ENCODE assay signal across 9 mouse cellular contexts in genomic region chr2:131128211-131128610, GRCm38 (mm10). TPM values are rescaled to one million over a fixed set of nuclear protein-coding genes. Genes with fewer than 3 reads are reported as not detected.
A peak's percentile ranks its signal among the peaks of the same experiment; 100 is the strongest.
DNase-seq lines count a peak whose midpoint lies in the region; ATAC-seq lines count a peak whose summit lies in the region.
"Had no signal": no experiment of that assay in that cellular context is flagged by ENCODE, and none has a peak within 500 bp of the region (broad histone marks: within the 10 kb centered on the region; RNA-seq: fewer than 3 reads in every experiment).

No protein-coding gene starts in this region.

- WGBS in kidney, embryonic 14.5 days = 75% methylated on average over 5 of the region's 5 CpGs
- WGBS in forebrain, embryonic 12.5 days = 95% methylated on average over 5 of the region's 5 CpGs
- 86% methylated on average over 5 of the region's 5 CpGs for WGBS in intestine, embryonic 16.5 days
- 93% methylated on average over 5 of the region's 5 CpGs for WGBS in midbrain, embryonic 14.5 days

- H3K9me3 ChIP-seq in kidney, embryonic 14.5 days (ENCODE audit: control insufficient read depth, low read length) = no peaks in the 10 kb centered on the region
- no peaks in the 10 kb centered on the region for H3K9me3 ChIP-seq in forebrain, embryonic 12.5 days
- no peaks in the 10 kb centered on the region for H3K9me3 ChIP-seq in intestine, embryonic 16.5 days (ENCODE audit: control insufficient read depth, low read length)
- no peaks in the 10 kb centered on the region for H3K9me3 ChIP-seq in midbrain, embryonic 14.5 days (ENCODE audit: control insufficient read depth, low read length)

- H3K27ac ChIP-seq in kidney, embryonic 14.5 days (ENCODE audit: low read depth, low read length) = no peak overlapping the region
- no peak overlapping the region for H3K27ac ChIP-seq in forebrain, embryonic 12.5 days
- no peak overlapping the region for H3K27ac ChIP-seq in intestine, embryonic 16.5 days (ENCODE audit: low read length)
- H3K27ac ChIP-seq in midbrain, embryonic 14.5 days (replicated peaks; ENCODE audit: low read depth, low read length) = no peak overlapping the region

- H3K4me3 ChIP-seq in kidney, embryonic 14.5 days (ENCODE audit: low read length) = peak overlapping the region; percentile 67
- H3K4me3 ChIP-seq in forebrain, embryonic 12.5 days (replicated peaks) = no peak overlapping the region
- H3K4me3 ChIP-seq in intestine, embryonic 16.5 days (ENCODE audit: low read length) = peak overlapping the region; percentile 60
- H3K4me3 ChIP-seq in midbrain, embryonic 14.5 days (replicated peaks; ENCODE audit: low read depth, low read length) = no peak overlapping the region

- H3K9ac ChIP-seq in kidney, embryonic 14.5 days (ENCODE audit: low read depth, low read length) = peak overlapping the region; percentile 81
- H3K9ac ChIP-seq in forebrain, embryonic 12.5 days = no peak overlapping the region
- peak overlapping the region; percentile 80 for H3K9ac ChIP-seq in intestine, embryonic 16.5 days (ENCODE audit: low read depth, low read length)
- H3K9ac ChIP-seq in midbrain, embryonic 14.5 days (replicated peaks; ENCODE audit: low read length) = no peak overlapping the region

- H3K4me1 ChIP-seq in kidney, embryonic 14.5 days (ENCODE audit: control insufficient read depth, insufficient read depth, low read length) = peaks cover 31% of the 10 kb centered on the region
- H3K4me1 ChIP-seq in forebrain, embryonic 12.5 days = peaks cover 18% of the 10 kb centered on the region
- peaks cover 25% of the 10 kb centered on the region for H3K4me1 ChIP-seq in intestine, embryonic 16.5 days (ENCODE audit: control insufficient read depth, insufficient read depth, low read length)
- peaks cover 10% of the 10 kb centered on the region for H3K4me1 ChIP-seq in midbrain, embryonic 14.5 days (ENCODE audit: control insufficient read depth, insufficient read depth, low read length)

- H3K4me2 ChIP-seq in kidney, embryonic 14.5 days (replicated peaks; ENCODE audit: low read depth, low read length) = peak overlapping the region; percentile 74
- H3K4me2 ChIP-seq in forebrain, embryonic 12.5 days = peak overlapping the region; percentile 90
- H3K4me2 ChIP-seq in intestine, embryonic 16.5 days (ENCODE audit: low read depth, low read length) = peak overlapping the region; percentile 77
- peak overlapping the region; percentile 86; the same call in 1 of the 2 replicates for H3K4me2 ChIP-seq in midbrain, embryonic 14.5 days (ENCODE audit: low read length)

- no peak for ATAC-seq in kidney, embryonic 14.5 days (ENCODE audit: low FRiP score, low TSS enrichment)
- ATAC-seq in forebrain, embryonic 12.5 days (ENCODE audit: low FRiP score) = no peak
- no peak for ATAC-seq in intestine, embryonic 16.5 days
- ATAC-seq in midbrain, embryonic 14.5 days (ENCODE audit: low FRiP score, low TSS enrichment) = no peak

- no peak for DNase-seq in kidney, adult 18-20 months
- DNase-seq in midbrain, embryonic 14.5 days = no peak
- DNase-seq in adrenal gland, postnatal 25 days = no peak
- DNase-seq in c-Kit-positive CD71-positive TER-119-positive erythroid progenitor cells, embryonic 14.5 days (ENCODE audit: low spot score) = no peak
- DNase-seq in frontal cortex, postnatal 14 days (ENCODE audit: low spot score in 2 of 2) = no peak

- peaks cover under 1% of the 10 kb centered on the region; the same call in 1 of the 2 replicates for H3K36me3 ChIP-seq in kidney, embryonic 14.5 days (ENCODE audit: control insufficient read depth, insufficient read depth, low read length)
- H3K36me3 ChIP-seq in forebrain, embryonic 12.5 days (replicated peaks) = no peaks in the 10 kb centered on the region
- no peaks in the 10 kb centered on the region for H3K36me3 ChIP-seq in intestine, embryonic 16.5 days (ENCODE audit: control insufficient read depth, insufficient read depth, low read length)
- H3K36me3 ChIP-seq in midbrain, embryonic 14.5 days (ENCODE audit: control insufficient read depth, insufficient read depth, low read length) = no peaks in the 10 kb centered on the region

- no peaks in the 10 kb centered on the region for H3K27me3 ChIP-seq in kidney, embryonic 14.5 days (ENCODE audit: control insufficient read depth, insufficient read depth, low read length)
- 0 out of 2 replicates have a peak, but pooled peaks cover 20% of the 10 kb centered on the region for H3K27me3 ChIP-seq in forebrain, embryonic 12.5 days
- H3K27me3 ChIP-seq in intestine, embryonic 16.5 days (replicated peaks; ENCODE audit: control insufficient read depth, insufficient read depth, low read length) = no peaks in the 10 kb centered on the region
- H3K27me3 ChIP-seq in midbrain, embryonic 14.5 days (ENCODE audit: control insufficient read depth, insufficient read depth, low read length) = no peaks in the 10 kb centered on the region

RNA-seq across cellular contexts. Expression of gene Hspa12b, which starts 1.1 kb away (rescaled TPM):
- polyA plus RNA-seq in kidney, embryonic 14.5 days (2014; fragmentation: Nextera tagmentation; extraction: Ambion mirVana) = 8.6 and 10.0 TPM in 2 replicates
- 4.5 and 5.2 TPM in 2 replicates for polyA plus RNA-seq in forebrain, embryonic 12.5 days (2016; fragmentation: Nextera tagmentation; extraction: Ambion mirVana)
- polyA plus RNA-seq in intestine, embryonic 16.5 days (2015; fragmentation: Nextera tagmentation; extraction: Ambion mirVana) = 8.3 and 8.4 TPM in 2 replicates
- polyA plus RNA-seq in midbrain, embryonic 14.5 days (2014; fragmentation: Nextera tagmentation; extraction: Ambion mirVana) = 1.5 and 1.7 TPM in 2 replicates
- 10.8 and 12.2 TPM in 2 replicates for total RNA-seq in adrenal gland, postnatal 25 days (2021)

RNA-seq across cellular contexts. Expression of gene Gm11037, which starts 5.1 kb away (rescaled TPM):
- not detected in 2 replicates for polyA plus RNA-seq in kidney, embryonic 14.5 days (2014; fragmentation: Nextera tagmentation; extraction: Ambion mirVana)
- not detected in 2 replicates for polyA plus RNA-seq in forebrain, embryonic 12.5 days (2016; fragmentation: Nextera tagmentation; extraction: Ambion mirVana)
- polyA plus RNA-seq in intestine, embryonic 16.5 days (2015; fragmentation: Nextera tagmentation; extraction: Ambion mirVana) = not detected in 2 replicates
- not detected in 2 replicates for polyA plus RNA-seq in midbrain, embryonic 14.5 days (2014; fragmentation: Nextera tagmentation; extraction: Ambion mirVana)
- total RNA-seq in adrenal gland, postnatal 25 days (2021) = not detected in 2 replicates
- total RNA-seq: common myeloid progenitor, adult 5-6 weeks had no signal

RNA-seq across cellular contexts. Expression of gene 1700037H04Rik, which starts 31.7 kb away (rescaled TPM):
- polyA plus RNA-seq in kidney, embryonic 14.5 days (2014; fragmentation: Nextera tagmentation; extraction: Ambion mirVana) = 99.3 and 101 TPM in 2 replicates
- 104 TPM in 2 replicates for polyA plus RNA-seq in forebrain, embryonic 12.5 days (2016; fragmentation: Nextera tagmentation; extraction: Ambion mirVana)
- polyA plus RNA-seq in intestine, embryonic 16.5 days (2015; fragmentation: Nextera tagmentation; extraction: Ambion mirVana) = 138 and 160 TPM in 2 replicates
- polyA plus RNA-seq in midbrain, embryonic 14.5 days (2014; fragmentation: Nextera tagmentation; extraction: Ambion mirVana) = 76.4 and 85.7 TPM in 2 replicates
- 59.8 and 74.8 TPM in 2 replicates for total RNA-seq in adrenal gland, postnatal 25 days (2021)

RNA-seq across cellular contexts. Expression of gene Siglec1, which starts 41.6 kb away (rescaled TPM):
- 0.27 and 0.47 TPM in 2 replicates for polyA plus RNA-seq in kidney, embryonic 14.5 days (2014; fragmentation: Nextera tagmentation; extraction: Ambion mirVana)
- 0.06 and 0.09 TPM in 2 replicates for polyA plus RNA-seq in forebrain, embryonic 12.5 days (2016; fragmentation: Nextera tagmentation; extraction: Ambion mirVana)
- 0.29 and 0.37 TPM in 2 replicates for polyA plus RNA-seq in intestine, embryonic 16.5 days (2015; fragmentation: Nextera tagmentation; extraction: Ambion mirVana)
- 0.51 TPM in 1 of 2 replicates, not detected in the other for polyA plus RNA-seq in midbrain, embryonic 14.5 days (2014; fragmentation: Nextera tagmentation; extraction: Ambion mirVana)
- total RNA-seq in adrenal gland, postnatal 25 days (2021) = 2.6 and 2.7 TPM in 2 replicates

RNA-seq across cellular contexts. Expression of gene Cenpb, which starts 51.7 kb away (rescaled TPM):
- 6.9 and 8.0 TPM in 2 replicates for polyA plus RNA-seq in kidney, embryonic 14.5 days (2014; fragmentation: Nextera tagmentation; extraction: Ambion mirVana)
- polyA plus RNA-seq in forebrain, embryonic 12.5 days (2016; fragmentation: Nextera tagmentation; extraction: Ambion mirVana) = 15.3 and 16.2 TPM in 2 replicates
- 9.5 and 9.7 TPM in 2 replicates for polyA plus RNA-seq in intestine, embryonic 16.5 days (2015; fragmentation: Nextera tagmentation; extraction: Ambion mirVana)
- 11.1 TPM in 2 replicates for polyA plus RNA-seq in midbrain, embryonic 14.5 days (2014; fragmentation: Nextera tagmentation; extraction: Ambion mirVana)
- total RNA-seq in adrenal gland, postnatal 25 days (2021) = 52.9 and 66.5 TPM in 2 replicates

Comparison
In these comparisons a context has a peak if more than half of its experiments do, and no peak if none do; other contexts are left out.
1. H3K4me3 ChIP-seq: peak in kidney, embryonic 14.5 days (single experiment) and intestine, embryonic 16.5 days (single experiment); none in forebrain, embryonic 12.5 days (single experiment) and midbrain, embryonic 14.5 days (single experiment).
2. H3K9ac ChIP-seq: peak in kidney, embryonic 14.5 days (single experiment) and intestine, embryonic 16.5 days (single experiment); none in forebrain, embryonic 12.5 days (single experiment) and midbrain, embryonic 14.5 days (single experiment).
3. Peak in every context shown above with its lines, with median percentiles within 50 percentile points of each other: H3K4me2 ChIP-seq.